Mouse (Mus musculus): ENCODE measurements around the gene Il31. TPM values are rescaled to one million over a fixed set of nuclear protein-coding genes. Genes with fewer than 3 reads are reported as not detected.

Il31 gene
- polyA plus RNA-seq, 1 experiment from 2014 or later, result not detected

- Histone ChIP-seq H3K9me3 (ENCODE audit: control insufficient read depth, low read length) (no peaks in the 10 kb centered on the region), H3K27me3 (replicated peaks; ENCODE audit: control insufficient read depth, insufficient read depth, low read length) (peaks cover 5% of the 10 kb centered on the region; the same call in 1 of the 2 replicates), H3K4me1 (ENCODE audit: control insufficient read depth, insufficient read depth, low read length) (peaks cover 8% of the 10 kb centered on the region), H3K4me2 (ENCODE audit: low read depth, low read length) (no peak overlapping the region), H3K27ac (ENCODE audit: low read length) (no peak overlapping the region), H3K9ac (ENCODE audit: low read depth, low read length) (no peak overlapping the region), H3K4me3 (ENCODE audit: low read length) (no peak overlapping the region), H3K36me3 (ENCODE audit: control insufficient read depth, insufficient read depth, low read length) (no peaks in the 10 kb centered on the region)
- no peak for ATAC-seq
- 46% methylated on average over 4 of the region's 4 CpGs for WGBS
Observed at GRCm38 (mm10) chr5:123499717-123500116, 10.4 kb upstream of the Il31 start.

GRCm38 (mm10) chr5:123489935-123490334 is 646 bp upstream of the Il31 start:
- Histone ChIP-seq H3K27ac (ENCODE audit: low read length) (no peak overlapping the region), H3K4me3 (ENCODE audit: low read length) (no peak overlapping the region), H3K27me3 (replicated peaks; ENCODE audit: control insufficient read depth, insufficient read depth, low read length) (no peaks in the 10 kb centered on the region; the same call in 1 of the 2 replicates), H3K9ac (ENCODE audit: low read depth, low read length) (no peak overlapping the region), H3K4me1 (ENCODE audit: control insufficient read depth, insufficient read depth, low read length) (peaks cover 3% of the 10 kb centered on the region), H3K36me3 (ENCODE audit: control insufficient read depth, insufficient read depth, low read length) (no peaks in the 10 kb centered on the region), H3K9me3 (ENCODE audit: control insufficient read depth, low read length) (no peaks in the 10 kb centered on the region), H3K4me2 (ENCODE audit: low read depth, low read length) (no peak overlapping the region)
- no peak for ATAC-seq
- WGBS, result 49% methylated on average over 9 of the region's 9 CpGs

- Histone ChIP-seq H3K4me2 (ENCODE audit: low read depth, low read length) (no peak overlapping the region), H3K36me3 (ENCODE audit: control insufficient read depth, insufficient read depth, low read length) (no peaks in the 10 kb centered on the region), H3K4me3 (ENCODE audit: low read length) (no peak overlapping the region), H3K27me3 (replicated peaks; ENCODE audit: control insufficient read depth, insufficient read depth, low read length) (no peaks in the 10 kb centered on the region; the same call in 1 of the 2 replicates), H3K9ac (ENCODE audit: low read depth, low read length) (no peak overlapping the region), H3K9me3 (ENCODE audit: control insufficient read depth, low read length) (no peaks in the 10 kb centered on the region), H3K27ac (ENCODE audit: low read length) (no peak overlapping the region), H3K4me1 (ENCODE audit: control insufficient read depth, insufficient read depth, low read length) (peaks cover 3% of the 10 kb centered on the region)
- 81% methylated on average over 11 of the region's 11 CpGs for WGBS
- no peak for ATAC-seq
Observed at GRCm38 (mm10) chr5:123487659-123488395, 1.5 kb downstream of the Il31 start.

- Histone ChIP-seq H3K4me2 (ENCODE audit: low read depth, low read length) (no peak overlapping the region), H3K27me3 (replicated peaks; ENCODE audit: control insufficient read depth, insufficient read depth, low read length) (no peaks in the 10 kb centered on the region), H3K9me3 (ENCODE audit: control insufficient read depth, low read length) (no peaks in the 10 kb centered on the region), H3K4me1 (ENCODE audit: control insufficient read depth, insufficient read depth, low read length) (peaks cover 4% of the 10 kb centered on the region; the same call in 1 of the 2 replicates), H3K27ac (ENCODE audit: low read length) (no peak overlapping the region), H3K4me3 (ENCODE audit: low read length) (no peak overlapping the region), H3K36me3 (ENCODE audit: control insufficient read depth, insufficient read depth, low read length) (no peaks in the 10 kb centered on the region), H3K9ac (ENCODE audit: low read depth, low read length) (no peak overlapping the region)
- no peak for ATAC-seq
- 65% methylated on average over 5 of the region's 5 CpGs for WGBS
Observed at GRCm38 (mm10) chr5:123473817-123474216, 15.5 kb downstream of the Il31 start.

GRCm38 (mm10) chr5:123470784-123471400 is 18.4 kb downstream of the Il31 start:
- Histone ChIP-seq H3K36me3 (ENCODE audit: control insufficient read depth, insufficient read depth, low read length) (no peaks in the 10 kb centered on the region), H3K4me2 (ENCODE audit: low read depth, low read length) (peak overlapping the region; percentile 50), H3K9me3 (ENCODE audit: control insufficient read depth, low read length) (no peaks in the 10 kb centered on the region), H3K27me3 (replicated peaks; ENCODE audit: control insufficient read depth, insufficient read depth, low read length) (no peaks in the 10 kb centered on the region), H3K4me1 (ENCODE audit: control insufficient read depth, insufficient read depth, low read length) (peaks cover 4% of the 10 kb centered on the region; the same call in 1 of the 2 replicates), H3K27ac (ENCODE audit: low read length) (no peak overlapping the region), H3K9ac (ENCODE audit: low read depth, low read length) (peak overlapping the region; percentile 39; the same call in 1 of the 2 replicates), H3K4me3 (ENCODE audit: low read length) (peak overlapping the region; percentile 20)
- 21% methylated on average over 10 of the region's 10 CpGs for WGBS
- ATAC-seq, result no peak

- no peak for ATAC-seq
- Histone ChIP-seq H3K4me1 (ENCODE audit: control insufficient read depth, insufficient read depth, low read length) (no peaks in the 10 kb centered on the region), H3K4me2 (ENCODE audit: low read depth, low read length) (no peak overlapping the region), H3K9ac (ENCODE audit: low read depth, low read length) (no peak overlapping the region), H3K36me3 (ENCODE audit: control insufficient read depth, insufficient read depth, low read length) (no peaks in the 10 kb centered on the region), H3K27me3 (replicated peaks; ENCODE audit: control insufficient read depth, insufficient read depth, low read length) (no peaks in the 10 kb centered on the region), H3K27ac (ENCODE audit: low read length) (no peak overlapping the region), H3K9me3 (ENCODE audit: control insufficient read depth, low read length) (no peaks in the 10 kb centered on the region), H3K4me3 (ENCODE audit: low read length) (no peak overlapping the region)
- 95% methylated on average over 1 of the region's 1 CpGs for WGBS
Observed at GRCm38 (mm10) chr5:123464638-123465037, 24.7 kb downstream of the Il31 start.

- Histone ChIP-seq H3K9ac (ENCODE audit: low read depth, low read length) (no peak overlapping the region), H3K4me3 (ENCODE audit: low read length) (no peak overlapping the region), H3K27ac (ENCODE audit: low read length) (no peak overlapping the region), H3K9me3 (ENCODE audit: control insufficient read depth, low read length) (no peaks in the 10 kb centered on the region), H3K27me3 (replicated peaks; ENCODE audit: control insufficient read depth, insufficient read depth, low read length) (no peaks in the 10 kb centered on the region), H3K4me2 (ENCODE audit: low read depth, low read length) (no peak overlapping the region), H3K36me3 (ENCODE audit: control insufficient read depth, insufficient read depth, low read length) (no peaks in the 10 kb centered on the region), H3K4me1 (ENCODE audit: control insufficient read depth, insufficient read depth, low read length) (no peaks in the 10 kb centered on the region)
- whole genome bisulfite sequencing, result 54% methylated on average over 5 of the region's 5 CpGs
- ATAC-seq, result no peak
Observed at GRCm38 (mm10) chr5:123461420-123461819, 27.9 kb downstream of the Il31 start.

GRCm38 (mm10) chr5:123451886-123452285 is 37.4 kb downstream of the Il31 start:
- Histone ChIP-seq H3K4me3 (ENCODE audit: low read length) (no peak overlapping the region), H3K4me1 (ENCODE audit: control insufficient read depth, insufficient read depth, low read length) (no peaks in the 10 kb centered on the region), H3K36me3 (ENCODE audit: control insufficient read depth, insufficient read depth, low read length) (peaks cover 38% of the 10 kb centered on the region), H3K27ac (ENCODE audit: low read length) (no peak overlapping the region), H3K9ac (ENCODE audit: low read depth, low read length) (no peak overlapping the region), H3K4me2 (ENCODE audit: low read depth, low read length) (no peak overlapping the region), H3K27me3 (replicated peaks; ENCODE audit: control insufficient read depth, insufficient read depth, low read length) (no peaks in the 10 kb centered on the region), H3K9me3 (ENCODE audit: control insufficient read depth, low read length) (no peaks in the 10 kb centered on the region)
- no peak for ATAC-seq
- WGBS, result 88% methylated on average over 7 of the region's 7 CpGs

- H3K4me1 ChIP-seq (ENCODE audit: control insufficient read depth, insufficient read depth, low read length), result no peaks in the 10 kb centered on the region
- H3K9ac ChIP-seq (ENCODE audit: low read depth, low read length), result no peak overlapping the region
- no peak overlapping the region for H3K4me2 ChIP-seq (ENCODE audit: low read depth, low read length)
- no peak overlapping the region for H3K4me3 ChIP-seq (ENCODE audit: low read length)
- ATAC-seq, result no peak
- H3K9me3 ChIP-seq (ENCODE audit: control insufficient read depth, low read length), result no peaks in the 10 kb centered on the region
- 86% methylated on average over 5 of the region's 5 CpGs for WGBS
- H3K36me3 ChIP-seq (ENCODE audit: control insufficient read depth, insufficient read depth, low read length), result peaks cover 26% of the 10 kb centered on the region
- no peak overlapping the region for H3K27ac ChIP-seq (ENCODE audit: low read length)
- no peaks in the 10 kb centered on the region for H3K27me3 ChIP-seq (replicated peaks; ENCODE audit: control insufficient read depth, insufficient read depth, low read length)
Observed at GRCm38 (mm10) chr5:123444849-123445334, 44.4 kb downstream of the Il31 start.

Data from intestine, embryonic 16.5 days (tissue).